Mouse (Mus musculus) bone marrow macrophage, adult 2 months (primary cell): ENCODE results near the gene Gm21028. TPM values are rescaled to one million over a fixed set of nuclear protein-coding genes. Genes with fewer than 3 reads are reported as not detected.
"Not testable (repeated sequence)": the region's sequence is repeated elsewhere in the genome, so short reads cannot be mapped to it uniquely, and the experiment has no call there.

Experiments
- H3K27ac ChIP-seq: 2 replicates; pipeline ENCODE4 v1.5.1; 2012; ENCODE audit warnings: low read depth, low read length; ENCODE audit not compliant: insufficient read depth
- H3K4me1 ChIP-seq: 2 replicates; pipeline ENCODE4 v1.6.1; 2012; ENCODE audit warnings: low read length; ENCODE audit not compliant: control insufficient read depth, insufficient read depth
- H3K4me3 ChIP-seq: 2 replicates; pipeline ENCODE4 v1.5.1; 2012; ENCODE audit warnings: mild to moderate bottlenecking, low read length, moderate library complexity; ENCODE audit not compliant: insufficient read depth
- CTCF ChIP-seq: IDR thresholded peaks from 2 replicates; pipeline ENCODE4 v1.5.1; 2012; ENCODE audit warnings: low read depth, mild to moderate bottlenecking, low read length, moderate library complexity
- POLR2A ChIP-seq: IDR thresholded peaks from 2 replicates; pipeline ENCODE4 v1.6.1; 2012; ENCODE audit warnings: mild to moderate bottlenecking, low read depth, low read length, borderline replicate concordance
- polyA plus RNA-seq: library from polyadenylated mRNA; stranded (reverse); fragments of >200 nt; gene quantifications from 2 replicates; pipeline ENCODE4 v1.2.4, GENCODE M21; 2012; ENCODE audit not compliant: missing spikeins, insufficient read depth, insufficient read length

Gm21028 gene
- polyA plus RNA-seq = not detected in 2 replicates

GRCm38 (mm10) chr7:42578488-42578887, at the start of gene Gm21028:
Gene Gm21028, minus strand, starts transcription at chr7:42578588.
- TF ChIP-seq CTCF = no peak
- TF ChIP-seq POLR2A = no peak

DNA sequence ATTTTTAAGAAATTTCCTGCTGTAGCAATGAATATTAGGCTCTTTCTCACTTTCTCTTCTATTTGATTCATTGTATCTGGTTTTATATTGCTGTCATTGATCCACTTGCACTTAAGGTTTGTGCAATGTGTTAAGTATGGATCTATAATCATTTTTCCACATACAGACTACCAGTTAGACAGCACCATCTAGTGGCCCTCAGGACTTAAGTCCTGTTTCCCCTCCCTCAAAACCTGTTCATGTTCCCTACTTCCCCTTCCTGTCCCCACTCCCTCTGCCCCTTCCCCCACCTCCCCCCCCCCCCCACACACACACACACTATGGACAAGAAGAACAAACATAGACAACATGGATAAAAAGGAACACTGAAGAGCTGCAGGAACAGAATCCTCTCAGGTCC, 17.3 kb upstream of the Gm21028 start:
- not testable (repeated sequence) for H3K4me3 ChIP-seq, H3K4me1 ChIP-seq, H3K27ac ChIP-seq

More at GRCm38 (mm10) chr7:42578488-42578887, at the start of gene Gm21028:
- Histone ChIP-seq H3K27ac (no peak within 1 kb of the TSS), H3K4me1 (no peaks in the 10 kb centered on the region), H3K4me3 (no peak within 1 kb of the TSS)

DNA sequence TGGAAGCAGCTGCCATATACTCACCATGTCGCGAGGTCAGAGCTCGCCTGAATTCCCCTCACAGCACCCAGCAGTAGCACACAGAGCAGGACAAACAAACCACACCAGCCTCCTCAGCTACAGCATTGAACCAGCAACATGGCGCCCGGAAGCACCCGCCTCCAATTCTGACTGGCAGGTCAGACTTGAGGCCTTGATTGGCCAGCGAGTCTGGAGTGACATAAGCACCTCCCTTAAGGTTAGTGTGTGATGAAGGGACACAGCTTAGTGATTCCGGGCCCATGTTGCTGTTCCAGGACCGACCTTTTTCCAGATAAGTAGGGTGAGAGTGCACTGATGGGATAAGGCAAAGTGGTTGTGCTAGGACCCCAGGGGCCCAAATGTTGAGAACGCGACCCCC, 14.0 kb upstream of the Gm21028 start, which contains the start of gene Zfp977:
Gene Zfp977, minus strand, starts transcription at position 135 of the 400 bp plus-strand sequence.
- not testable (repeated sequence) for H3K4me3 ChIP-seq, H3K27ac ChIP-seq, H3K4me1 ChIP-seq

- not testable (repeated sequence) for H3K4me1 ChIP-seq, H3K27ac ChIP-seq, H3K4me3 ChIP-seq
Observed at GRCm38 (mm10) chr7:42591311-42591710, 12.9 kb upstream of the Gm21028 start.

GRCm38 (mm10) chr7:42551766-42552165, 26.6 kb downstream of the Gm21028 start:
- TF ChIP-seq POLR2A = no peak
- Histone ChIP-seq H3K27ac (no peak overlapping the region), H3K4me3 (no peak overlapping the region), H3K4me1 (no peaks in the 10 kb centered on the region)

Other genes starting within 250 kb of the Gm21028 start
- not detected in 2 replicates for gene 4933421I07Rik, start 130.5 kb downstream of the Gm21028 start, polyA plus RNA-seq
- gene Zfp141, start 72.8 kb downstream of the Gm21028 start, polyA plus RNA-seq = 4.2 and 6.1 TPM in 2 replicates
- gene Zfp977, start 14.0 kb upstream of the Gm21028 start, polyA plus RNA-seq = not detected in 2 replicates
- gene Zfp976, start 64.0 kb upstream of the Gm21028 start, polyA plus RNA-seq = 2.3 and 2.5 TPM in 2 replicates
- 4.9 and 5.5 TPM in 2 replicates for gene Zfp975, start 114.2 kb upstream of the Gm21028 start, polyA plus RNA-seq
- not detected in 2 replicates for gene Gm17067, start 148.4 kb upstream of the Gm21028 start, polyA plus RNA-seq
- not detected in 2 replicates for gene Vmn2r62, start 214.9 kb upstream of the Gm21028 start, polyA plus RNA-seq